8 mouse cellular contexts compared by ENCODE assay signal in genomic region chr1:59237614-59238211, GRCm38 (mm10). TPM values are rescaled to one million over a fixed set of nuclear protein-coding genes. Genes with fewer than 3 reads are reported as not detected.
DNase-seq lines count a peak whose midpoint lies in the region; ATAC-seq and TF ChIP-seq lines count a peak whose summit lies in the region.

No protein-coding gene starts in this region.

- under 1% methylated on average over 19 of the region's 19 CpGs for WGBS in heart, embryonic 11.5 days (ENCODE audit: insufficient replicate concordance)
- WGBS in kidney, embryonic 15.5 days: under 1% methylated on average over 19 of the region's 19 CpGs
- under 1% methylated on average over 19 of the region's 19 CpGs for WGBS in limb, embryonic 15.5 days
- under 1% methylated on average over 19 of the region's 19 CpGs for WGBS in midbrain, postnatal 0 days

- H3K27ac ChIP-seq in heart, embryonic 11.5 days (ENCODE audit: low read depth, low read length): peak overlapping the region; percentile 11; the same call in 1 of the 2 replicates
- peak overlapping the region; percentile 70 for H3K27ac ChIP-seq in kidney, embryonic 15.5 days
- H3K27ac ChIP-seq in limb, embryonic 15.5 days: peak overlapping the region; percentile 75
- H3K27ac ChIP-seq in midbrain, postnatal 0 days (ENCODE audit: low read depth, low read length): peak overlapping the region; percentile 65

- H3K4me2 ChIP-seq in heart, embryonic 11.5 days: peak overlapping the region; percentile 88
- peak overlapping the region; percentile 89 for H3K4me2 ChIP-seq in kidney, embryonic 15.5 days
- H3K4me2 ChIP-seq in limb, embryonic 15.5 days: peak overlapping the region; percentile 71
- peak overlapping the region; percentile 69 for H3K4me2 ChIP-seq in midbrain, postnatal 0 days (ENCODE audit: low read depth, low read length, poor library complexity, severe bottlenecking)

- H3K27me3 ChIP-seq in C2C12 (ENCODE audit: control insufficient read depth, insufficient read depth, insufficient read length): no peaks in the 10 kb centered on the region
- H3K27me3 ChIP-seq in heart, embryonic 11.5 days (ENCODE audit: control insufficient read depth, insufficient read depth, low read length): no peaks in the 10 kb centered on the region
- H3K27me3 ChIP-seq in kidney, embryonic 15.5 days: no peaks in the 10 kb centered on the region
- H3K27me3 ChIP-seq in limb, embryonic 15.5 days: no peaks in the 10 kb centered on the region
- no peaks in the 10 kb centered on the region for H3K27me3 ChIP-seq in midbrain, postnatal 0 days (ENCODE audit: insufficient read depth, low read length)

- no peaks in the 10 kb centered on the region for H3K9me3 ChIP-seq in heart, embryonic 11.5 days (replicated peaks; ENCODE audit: control insufficient read depth, low read length)
- H3K9me3 ChIP-seq in kidney, embryonic 15.5 days (replicated peaks): no peaks in the 10 kb centered on the region
- no peaks in the 10 kb centered on the region for H3K9me3 ChIP-seq in limb, embryonic 15.5 days
- H3K9me3 ChIP-seq in midbrain, postnatal 0 days (ENCODE audit: low read length): no peaks in the 10 kb centered on the region

- H3K4me3 ChIP-seq in C2C12 (ENCODE audit: insufficient read depth, poor library complexity, severe bottlenecking): peak overlapping the region; percentile 60
- peak overlapping the region; percentile 88 for H3K4me3 ChIP-seq in heart, embryonic 11.5 days (ENCODE audit: low read depth, low read length)
- H3K4me3 ChIP-seq in kidney, embryonic 15.5 days (replicated peaks): peak overlapping the region; percentile 90
- peak overlapping the region; percentile 88 for H3K4me3 ChIP-seq in limb, embryonic 15.5 days
- peak overlapping the region; percentile 76 for H3K4me3 ChIP-seq in midbrain, postnatal 0 days (ENCODE audit: low read depth, low read length)

- TF ChIP-seq CTCF in C2C12 (IDR thresholded peaks at IDR 0.05; ENCODE audit: control insufficient read depth, insufficient read depth, insufficient read length): peak; percentile 77
- peak; percentile 72 for TF ChIP-seq CTCF in midbrain, postnatal 0 days (IDR thresholded peaks at IDR 0.05)

- peak; percentile 91 for DNase-seq in brain, adult 2 months (ENCODE audit: low read depth, low spot score)
- DNase-seq in midbrain, postnatal 0 days (ENCODE audit: low spot score): peak; percentile 78
- DNase-seq in spleen, postnatal 10 days (ENCODE audit: low spot score in 2 of 2): peak; percentile 59 to 76

- peak overlapping the region; percentile 87 for H3K9ac ChIP-seq in heart, embryonic 11.5 days (ENCODE audit: low read depth, low read length)
- H3K9ac ChIP-seq in kidney, embryonic 15.5 days: peak overlapping the region; percentile 53
- H3K9ac ChIP-seq in limb, embryonic 15.5 days: peak overlapping the region; percentile 42; the same call in 1 of the 2 replicates
- peak overlapping the region; percentile 47 for H3K9ac ChIP-seq in midbrain, postnatal 0 days (replicated peaks; ENCODE audit: low read length, poor library complexity, severe bottlenecking)

- peak overlapping the region; percentile 57 for H3ac ChIP-seq in C2C12 (ENCODE audit: control insufficient read depth, insufficient read length, low read depth)

- H3K36me3 ChIP-seq in C2C12 (ENCODE audit: control insufficient read depth, insufficient read depth): peaks cover under 1% of the 10 kb centered on the region
- H3K36me3 ChIP-seq in heart, embryonic 11.5 days (ENCODE audit: control insufficient read depth, insufficient read depth, low read length): no peaks in the 10 kb centered on the region
- no peaks in the 10 kb centered on the region for H3K36me3 ChIP-seq in kidney, embryonic 15.5 days
- H3K36me3 ChIP-seq in limb, embryonic 15.5 days: no peaks in the 10 kb centered on the region
- no peaks in the 10 kb centered on the region for H3K36me3 ChIP-seq in midbrain, postnatal 0 days (ENCODE audit: insufficient read depth, low read length)

- peaks cover 2% of the 10 kb centered on the region for H3K79me3 ChIP-seq in C2C12 (ENCODE audit: low read depth)

- H3K79me2 ChIP-seq in C2C12 (ENCODE audit: control insufficient read depth, insufficient read depth): peaks cover 12% of the 10 kb centered on the region

- H3K4me1 ChIP-seq in heart, embryonic 11.5 days (ENCODE audit: control insufficient read depth, insufficient read depth, low read length): no peaks in the 10 kb centered on the region
- peaks cover 9% of the 10 kb centered on the region for H3K4me1 ChIP-seq in kidney, embryonic 15.5 days
- H3K4me1 ChIP-seq in limb, embryonic 15.5 days: 0 out of 2 replicates have a peak, but pooled peaks cover 4% of the 10 kb centered on the region
- H3K4me1 ChIP-seq in midbrain, postnatal 0 days (ENCODE audit: insufficient read depth, low read length): no peaks in the 10 kb centered on the region

- peak; percentile 78 for ATAC-seq in erythroblast, adult 5-6 weeks (replicated peaks; ENCODE audit: low FRiP score, poor library complexity, severe bottlenecking)
- peak; percentile 44; the same call in 1 of the 2 replicates for ATAC-seq in heart, embryonic 11.5 days (replicated peaks; ENCODE audit: insufficient number of reproducible peaks, low FRiP score, low TSS enrichment)
- ATAC-seq in kidney, embryonic 15.5 days (replicated peaks; ENCODE audit: low FRiP score): peak; percentile 55
- no peak; the same call in 1 of the 2 replicates for ATAC-seq in limb, embryonic 15.5 days (ENCODE audit: insufficient number of reproducible peaks, low FRiP score, low TSS enrichment, low read depth)
- ATAC-seq in midbrain, postnatal 0 days (ENCODE audit: low FRiP score): peak; percentile 54

TF ChIP-seq in C2C12, 6 proteins besides CTCF, POLR2A, EP300 and RAD21:
- TF ChIP-seq USF1 (IDR thresholded peaks at IDR 0.05; ENCODE audit: low read depth): no peak
- TF ChIP-seq MYOD1 (IDR thresholded peaks at IDR 0.05; ENCODE audit: control insufficient read depth, insufficient read length, low read depth): no peak
- no peak for TF ChIP-seq CEBPB (IDR thresholded peaks at IDR 0.05; ENCODE audit: low read depth)
- no peak for TF ChIP-seq MYOG (IDR thresholded peaks at IDR 0.05; ENCODE audit: control insufficient read depth, extremely low read depth, insufficient read length)
- no peak for TF ChIP-seq FOSL1 (IDR thresholded peaks at IDR 0.05; ENCODE audit: insufficient read depth, low read length, poor library complexity, severe bottlenecking)
- no peak for TF ChIP-seq MAX (IDR thresholded peaks at IDR 0.05)

RNA-seq across cellular contexts. Expression of gene Als2, which starts 0.7 kb away (rescaled TPM):
- 9.4 TPM for polyA plus RNA-seq in C2C12 (2012; fragmentation: generic; extraction: Trizol)
- 3.1 and 12.3 TPM in 2 replicates for total RNA-seq in erythroblast, adult 5-6 weeks (2015; ENCODE audit: low replicate concordance)
- total RNA-seq in erythroblast, adult 5-6 weeks (2017; ENCODE audit: low replicate concordance): 5.5 and 6.3 TPM in 2 replicates
- polyA plus RNA-seq in heart, embryonic 11.5 days (2014; fragmentation: Nextera tagmentation; extraction: Ambion mirVana): 10.1 and 13.3 TPM in 2 replicates
- 10.9 and 12.9 TPM in 2 replicates for polyA plus RNA-seq in kidney, embryonic 15.5 days (2015; fragmentation: Nextera tagmentation; extraction: Ambion mirVana)
- 7.5 TPM in 2 replicates for polyA plus RNA-seq in limb, embryonic 15.5 days (2015; fragmentation: Nextera tagmentation; extraction: Ambion mirVana)
- total RNA-seq in midbrain, postnatal 0 days (2014; rRNA removed): 37.7 and 39.8 TPM in 2 replicates
- 12.3 and 13.2 TPM in 2 replicates for polyA plus RNA-seq in midbrain, postnatal 0 days (2015; fragmentation: Nextera tagmentation; extraction: Ambion mirVana)

RNA-seq across cellular contexts. Expression of gene Cdk15, which starts 19.0 kb away (rescaled TPM):
- 0.05 TPM for polyA plus RNA-seq in C2C12 (2012; fragmentation: generic; extraction: Trizol)
- not detected in 2 replicates for total RNA-seq in erythroblast, adult 5-6 weeks (2015; ENCODE audit: low replicate concordance)
- total RNA-seq in erythroblast, adult 5-6 weeks (2017; ENCODE audit: low replicate concordance): not detected in 2 replicates
- 0.50 TPM in 1 of 2 replicates, not detected in the other for polyA plus RNA-seq in heart, embryonic 11.5 days (2014; fragmentation: Nextera tagmentation; extraction: Ambion mirVana)
- polyA plus RNA-seq in kidney, embryonic 15.5 days (2015; fragmentation: Nextera tagmentation; extraction: Ambion mirVana): 0.64 and 0.74 TPM in 2 replicates
- polyA plus RNA-seq in limb, embryonic 15.5 days (2015; fragmentation: Nextera tagmentation; extraction: Ambion mirVana): 0.44 and 0.63 TPM in 2 replicates
- 0.66 and 1.1 TPM in 2 replicates for total RNA-seq in midbrain, postnatal 0 days (2014; rRNA removed)
- polyA plus RNA-seq in midbrain, postnatal 0 days (2015; fragmentation: Nextera tagmentation; extraction: Ambion mirVana): 1.7 and 2.1 TPM in 2 replicates

Comparison
In these comparisons a context has a peak if more than half of its experiments do, and no peak if none do; other contexts are left out.
1. H3K27ac ChIP-seq: peak in every context shown above with its lines; median percentile 75 in limb, embryonic 15.5 days; 70 in kidney, embryonic 15.5 days; 65 in midbrain, postnatal 0 days; 11 in heart, embryonic 11.5 days.